Mouse (Mus musculus) liver, adult 2 months (tissue): ENCODE measurements around the gene Cubn.

ENCODE experiments used
- CTCF ChIP-seq: fragments of 200-500 bp; IDR thresholded peaks from 2 replicates; pipeline ENCODE4 v1.5.1; 2011; ENCODE audit warnings: low read depth, low read length, control low read depth
- POLR2A ChIP-seq: fragments of 200-500 bp; IDR thresholded peaks from 2 replicates; pipeline ENCODE4 v1.6.1; 2011; ENCODE audit warnings: low read length, control low read depth; ENCODE audit not compliant: insufficient read depth; ENCODE audit errors: extremely low read depth

- TF ChIP-seq CTCF (no peak), POLR2A (no peak)
Observed at GRCm38 (mm10) chr2:13232305-13232704, 259.3 kb downstream of the Cubn start.
